Mouse (Mus musculus) ES-Bruce4 (cell line): ENCODE measurements around the gene Vmn2r22.
"Not testable (repeated sequence)": the region's sequence is repeated elsewhere in the genome, so short reads cannot be mapped to it uniquely, and the experiment has no call there.

Source experiments
- CTCF ChIP-seq: IDR thresholded peaks from one replicate; pipeline ENCODE4 v1.8.1; 2011; ENCODE audit warnings: low read depth, low read length
- EP300 ChIP-seq: IDR thresholded peaks from 2 replicates; pipeline ENCODE4 v1.6.1; 2011; ENCODE audit warnings: low read depth, low read length; ENCODE audit not compliant: insufficient read depth
- POLR2A ChIP-seq: IDR thresholded peaks from one replicate; pipeline ENCODE4 v1.8.1; 2011; ENCODE audit warnings: low read length; ENCODE audit not compliant: insufficient read depth

- not testable (repeated sequence) for TF ChIP-seq CTCF, POLR2A, EP300
Observed at GRCm38 (mm10) chr6:123587796-123588328, 62.7 kb downstream of the Vmn2r22 start.
